Mouse (Mus musculus): ENCODE measurements at regions not wholly inside any gene's neighbourhood (a gene's known extent, or its start where the extent isn't known, plus 50 kb on each side); places are given as distances from the start of the nearest gene placed in this dataset.

DNA sequence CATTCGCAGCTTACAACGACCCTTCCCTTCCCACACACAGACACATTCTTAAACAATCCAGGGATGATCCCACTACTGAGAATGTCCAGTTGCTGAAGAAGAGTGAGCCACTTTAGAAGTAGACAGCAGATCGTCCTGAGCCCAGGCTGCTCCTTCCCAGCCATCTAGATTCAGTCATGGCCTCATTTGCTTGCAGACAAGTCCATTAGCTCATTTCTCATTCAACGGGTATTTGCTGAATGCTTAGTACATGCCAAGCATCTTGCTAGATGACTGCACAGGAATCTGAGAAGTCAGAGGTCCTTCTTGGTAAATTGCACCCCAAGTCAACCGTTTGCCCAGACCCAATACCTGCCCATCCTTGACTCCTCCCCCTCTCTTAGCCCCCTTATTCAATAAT lies 57.8 kb downstream of the Ier5 start:
- H3K36me3 ChIP-seq (ENCODE audit: control insufficient read depth, insufficient read depth, low read length, poor library complexity, severe bottlenecking): no peaks in the 10 kb centered on the region
- TF ChIP-seq CTCF (IDR thresholded peaks at IDR 0.05; ENCODE audit: low read depth, low read length) (no peak), EP300 (IDR thresholded peaks at IDR 0.05; ENCODE audit: insufficient read depth, low read depth, low read length) (no peak), POLR2A (IDR thresholded peaks at IDR 0.05; ENCODE audit: insufficient read depth, low read length) (no peak)
- H3K4me1 ChIP-seq (ENCODE audit: control insufficient read depth, insufficient read depth, low read length): no peaks in the 10 kb centered on the region
- no peak overlapping the region for H3K9ac ChIP-seq (ENCODE audit: low read depth, poor library complexity, severe bottlenecking)
- H3K9me3 ChIP-seq (replicated peaks; ENCODE audit: control insufficient read depth, insufficient read depth, low read length, poor library complexity, severe bottlenecking): no peaks in the 10 kb centered on the region
- H3K27ac ChIP-seq (ENCODE audit: insufficient read depth, low read length): no peak overlapping the region
- no peak overlapping the region for H3K4me3 ChIP-seq (ENCODE audit: low read depth, low read length)
- no peaks in the 10 kb centered on the region for H3K27me3 ChIP-seq (ENCODE audit: control insufficient read depth, insufficient read depth, low read length, poor library complexity, severe bottlenecking)

DNA sequence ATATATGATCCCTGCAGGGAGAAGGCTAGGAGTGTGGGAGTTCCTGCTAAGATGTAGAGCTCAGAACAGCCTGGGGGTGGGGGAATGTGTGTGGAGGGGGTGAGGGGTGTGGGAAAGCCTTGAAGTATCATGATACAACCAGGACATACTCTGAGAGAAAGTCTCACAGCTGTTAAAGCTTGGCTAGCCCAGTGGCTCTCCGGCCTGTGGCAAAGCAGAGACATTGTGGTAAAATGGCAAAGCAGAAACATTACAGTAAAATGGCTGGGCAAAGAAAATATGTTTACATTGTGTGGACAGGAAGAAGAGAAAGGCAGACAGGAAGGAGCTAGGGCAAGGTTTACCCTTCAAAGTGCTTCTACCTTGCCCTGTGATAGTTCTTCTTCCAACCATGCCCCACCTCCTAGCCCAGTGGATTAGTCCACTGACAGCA lies 58.5 kb downstream of the Ier5 start:
- Histone ChIP-seq H3K9ac (ENCODE audit: low read depth, poor library complexity, severe bottlenecking) (no peak overlapping the region), H3K9me3 (replicated peaks; ENCODE audit: control insufficient read depth, insufficient read depth, low read length, poor library complexity, severe bottlenecking) (no peaks in the 10 kb centered on the region), H3K27ac (ENCODE audit: insufficient read depth, low read length) (no peak overlapping the region), H3K27me3 (ENCODE audit: control insufficient read depth, insufficient read depth, low read length, poor library complexity, severe bottlenecking) (no peaks in the 10 kb centered on the region), H3K36me3 (ENCODE audit: control insufficient read depth, insufficient read depth, low read length, poor library complexity, severe bottlenecking) (no peaks in the 10 kb centered on the region), H3K4me3 (ENCODE audit: low read depth, low read length) (no peak overlapping the region), H3K4me1 (ENCODE audit: control insufficient read depth, insufficient read depth, low read length) (no peaks in the 10 kb centered on the region)
- TF ChIP-seq POLR2A (IDR thresholded peaks at IDR 0.05; ENCODE audit: insufficient read depth, low read length) (no peak), CTCF (IDR thresholded peaks at IDR 0.05; ENCODE audit: low read depth, low read length) (no peak), EP300 (IDR thresholded peaks at IDR 0.05; ENCODE audit: insufficient read depth, low read depth, low read length) (no peak)

DNA sequence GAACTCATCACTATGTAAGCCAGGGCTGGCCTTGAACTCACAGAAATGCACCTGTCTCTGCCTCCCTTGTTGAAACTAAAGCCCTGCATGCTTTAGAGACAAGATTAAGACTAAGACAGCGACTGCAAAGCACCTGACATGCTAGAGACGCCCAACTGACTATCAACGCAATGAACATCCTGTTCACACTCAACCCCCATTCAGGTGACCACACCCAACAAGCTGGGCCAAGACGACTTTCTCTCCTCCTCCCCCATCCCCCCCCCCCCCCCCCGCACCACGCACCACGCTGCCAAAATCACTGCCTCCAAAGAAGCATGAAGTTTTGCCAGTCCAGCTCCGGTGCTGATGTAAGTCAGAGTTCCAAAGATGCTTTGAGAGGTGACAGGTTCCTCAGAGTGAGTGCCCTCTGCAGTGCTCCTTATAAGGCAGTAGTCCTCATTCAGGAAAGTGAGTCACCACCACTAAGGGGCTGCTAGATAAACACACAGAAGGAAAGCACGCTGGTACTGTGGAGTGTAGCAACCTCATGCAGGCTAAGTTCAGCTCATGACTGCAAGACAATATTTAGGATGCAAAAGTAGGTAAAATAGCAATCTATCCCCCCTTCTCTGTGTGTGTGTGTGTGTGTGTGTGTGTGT lies 59.2 kb downstream of the Ier5 start:
- Histone ChIP-seq H3K27me3 (ENCODE audit: control insufficient read depth, insufficient read depth, low read length, poor library complexity, severe bottlenecking) (no peaks in the 10 kb centered on the region), H3K27ac (ENCODE audit: insufficient read depth, low read length) (no peak overlapping the region), H3K9ac (ENCODE audit: low read depth, poor library complexity, severe bottlenecking) (no peak overlapping the region), H3K9me3 (replicated peaks; ENCODE audit: control insufficient read depth, insufficient read depth, low read length, poor library complexity, severe bottlenecking) (no peaks in the 10 kb centered on the region), H3K4me3 (ENCODE audit: low read depth, low read length) (no peak overlapping the region), H3K36me3 (ENCODE audit: control insufficient read depth, insufficient read depth, low read length, poor library complexity, severe bottlenecking) (no peaks in the 10 kb centered on the region), H3K4me1 (ENCODE audit: control insufficient read depth, insufficient read depth, low read length) (no peaks in the 10 kb centered on the region)
- no peak for TF ChIP-seq EP300 (IDR thresholded peaks at IDR 0.05; ENCODE audit: insufficient read depth, low read depth, low read length)
- no peak for TF ChIP-seq POLR2A (IDR thresholded peaks at IDR 0.05; ENCODE audit: insufficient read depth, low read length)
- TF ChIP-seq CTCF (IDR thresholded peaks at IDR 0.05; ENCODE audit: low read depth, low read length): no peak

DNA sequence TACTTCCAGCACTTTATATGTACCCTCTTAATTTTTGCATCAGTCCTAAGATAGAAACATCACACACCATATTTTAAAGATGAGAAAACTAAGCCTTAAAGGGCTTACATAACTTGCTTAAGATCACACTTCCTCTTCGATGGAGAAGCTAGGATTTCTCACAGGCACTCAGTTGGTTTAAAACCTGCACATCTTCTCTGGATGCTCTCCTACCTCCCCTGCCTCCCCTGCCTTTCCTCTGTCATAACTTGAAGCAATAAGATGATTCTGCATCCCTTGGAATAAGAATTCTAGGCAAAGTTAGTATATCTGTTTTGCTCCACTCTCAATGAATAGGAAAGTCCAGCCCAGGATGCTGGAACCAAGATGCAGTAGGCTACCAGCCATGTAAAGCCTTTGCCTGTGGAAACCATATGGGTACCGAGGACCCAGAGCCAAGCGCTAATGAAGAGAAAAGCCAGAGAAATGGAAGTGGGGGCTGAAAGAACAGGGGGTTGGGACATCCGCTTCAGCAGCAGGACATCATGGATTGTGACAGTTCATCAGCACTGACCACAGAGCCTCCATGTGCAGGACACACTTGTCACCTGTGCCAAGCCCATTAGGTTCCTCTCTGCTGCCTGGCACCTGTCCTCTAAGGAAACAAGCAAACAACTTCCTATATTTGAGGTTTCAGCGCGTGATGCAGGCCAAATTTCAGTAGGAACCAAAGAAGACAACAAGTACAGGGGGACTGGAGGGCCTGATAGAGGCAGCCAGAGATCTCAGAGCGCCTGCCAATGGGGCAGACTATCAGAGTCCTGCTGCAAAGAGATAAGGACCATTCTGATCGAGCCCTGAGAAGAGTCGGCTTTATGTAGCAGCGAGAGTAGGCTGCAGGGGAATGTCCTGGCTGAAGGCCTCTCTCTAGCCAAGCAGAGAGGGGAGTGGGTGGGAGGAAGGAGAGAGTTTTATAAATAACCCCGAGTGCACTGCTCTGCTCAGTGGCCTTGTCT lies 60.5 kb downstream of the Ier5 start:
- Histone ChIP-seq H3K27me3 (ENCODE audit: control insufficient read depth, insufficient read depth, low read length, poor library complexity, severe bottlenecking) (no peaks in the 10 kb centered on the region), H3K4me1 (ENCODE audit: control insufficient read depth, insufficient read depth, low read length) (no peaks in the 10 kb centered on the region), H3K36me3 (ENCODE audit: control insufficient read depth, insufficient read depth, low read length, poor library complexity, severe bottlenecking) (no peaks in the 10 kb centered on the region), H3K9me3 (replicated peaks; ENCODE audit: control insufficient read depth, insufficient read depth, low read length, poor library complexity, severe bottlenecking) (no peaks in the 10 kb centered on the region), H3K4me3 (ENCODE audit: low read depth, low read length) (no peak overlapping the region), H3K27ac (ENCODE audit: insufficient read depth, low read length) (no peak overlapping the region), H3K9ac (ENCODE audit: low read depth, poor library complexity, severe bottlenecking) (no peak overlapping the region)
- TF ChIP-seq POLR2A (IDR thresholded peaks at IDR 0.05; ENCODE audit: insufficient read depth, low read length): no peak
- no peak for TF ChIP-seq CTCF (IDR thresholded peaks at IDR 0.05; ENCODE audit: low read depth, low read length)
- TF ChIP-seq EP300 (IDR thresholded peaks at IDR 0.05; ENCODE audit: insufficient read depth, low read depth, low read length): no peak

DNA sequence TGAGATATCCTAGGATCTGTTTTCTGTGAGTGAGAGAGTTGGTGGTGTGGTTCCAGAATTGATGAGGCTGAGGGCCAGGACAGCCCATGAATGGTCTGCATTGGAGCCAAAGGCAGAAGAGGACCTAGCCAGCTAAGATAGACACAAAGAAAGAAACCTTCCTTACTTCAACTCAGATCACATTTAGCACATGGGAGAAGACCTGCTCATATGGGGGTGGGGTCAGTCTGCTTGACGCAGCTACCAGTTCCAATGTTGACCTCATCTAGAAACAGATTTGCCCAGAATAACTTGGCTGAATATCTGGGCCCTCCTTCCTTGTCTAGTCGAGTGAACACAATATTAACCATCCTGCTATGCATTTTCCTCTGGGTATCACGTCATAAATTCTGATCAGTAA lies 62.0 kb downstream of the Ier5 start:
- no peak for TF ChIP-seq POLR2A (IDR thresholded peaks at IDR 0.05; ENCODE audit: insufficient read depth, low read length)
- no peak for TF ChIP-seq CTCF (IDR thresholded peaks at IDR 0.05; ENCODE audit: low read depth, low read length)
- no peak overlapping the region for H3K27ac ChIP-seq (ENCODE audit: insufficient read depth, low read length)

DNA sequence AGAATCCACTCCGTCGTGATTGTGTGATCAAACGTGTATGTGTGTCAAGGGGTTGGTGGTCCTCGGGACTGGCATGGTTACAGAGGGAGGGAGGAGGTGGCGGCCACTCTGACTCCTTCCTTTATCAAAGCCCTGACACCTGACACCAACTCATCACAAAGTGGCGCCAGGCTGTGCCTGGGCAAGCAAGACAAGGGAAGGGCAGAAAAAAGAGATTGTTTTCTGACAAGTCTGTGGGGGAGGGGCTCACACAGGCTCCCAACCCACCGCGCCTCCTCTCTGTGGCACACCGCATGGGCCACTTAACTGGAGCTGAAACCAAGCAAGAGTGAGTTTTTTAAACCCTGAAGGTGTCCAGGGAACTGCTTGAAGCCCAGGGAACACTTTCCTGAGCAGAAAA lies 68.5 kb downstream of the Ier5 start:
- H3K27ac ChIP-seq (ENCODE audit: insufficient read depth, low read length): no peak overlapping the region
- TF ChIP-seq EP300 (IDR thresholded peaks at IDR 0.05; ENCODE audit: insufficient read depth, low read depth, low read length) (no peak), CTCF (IDR thresholded peaks at IDR 0.05; ENCODE audit: low read depth, low read length) (no peak), POLR2A (IDR thresholded peaks at IDR 0.05; ENCODE audit: insufficient read depth, low read length) (no peak)
- no peaks in the 10 kb centered on the region for H3K27me3 ChIP-seq (ENCODE audit: control insufficient read depth, insufficient read depth, low read length, poor library complexity, severe bottlenecking)
- H3K9me3 ChIP-seq (replicated peaks; ENCODE audit: control insufficient read depth, insufficient read depth, low read length, poor library complexity, severe bottlenecking): no peaks in the 10 kb centered on the region
- no peaks in the 10 kb centered on the region for H3K36me3 ChIP-seq (ENCODE audit: control insufficient read depth, insufficient read depth, low read length, poor library complexity, severe bottlenecking)
- no peak overlapping the region for H3K9ac ChIP-seq (ENCODE audit: low read depth, poor library complexity, severe bottlenecking)
- no peak overlapping the region for H3K4me3 ChIP-seq (ENCODE audit: low read depth, low read length)
- H3K4me1 ChIP-seq (ENCODE audit: control insufficient read depth, insufficient read depth, low read length): peaks cover 4% of the 10 kb centered on the region

More for the DNA sequence above, 62.0 kb downstream of the Ier5 start:
- no peaks in the 10 kb centered on the region for H3K36me3 ChIP-seq (ENCODE audit: control insufficient read depth, insufficient read depth, low read length, poor library complexity, severe bottlenecking)
- no peaks in the 10 kb centered on the region for H3K9me3 ChIP-seq (replicated peaks; ENCODE audit: control insufficient read depth, insufficient read depth, low read length, poor library complexity, severe bottlenecking)
- no peaks in the 10 kb centered on the region for H3K27me3 ChIP-seq (ENCODE audit: control insufficient read depth, insufficient read depth, low read length, poor library complexity, severe bottlenecking)
- no peaks in the 10 kb centered on the region for H3K4me1 ChIP-seq (ENCODE audit: control insufficient read depth, insufficient read depth, low read length)
- H3K4me3 ChIP-seq (ENCODE audit: low read depth, low read length): no peak overlapping the region
- H3K9ac ChIP-seq (ENCODE audit: low read depth, poor library complexity, severe bottlenecking): no peak overlapping the region

Data from ES-Bruce4 (cell line).